Mouse (Mus musculus) layer of hippocampus, adult 2 months (tissue): ENCODE results near the gene Myo1d. TPM values are rescaled to one million over a fixed set of nuclear protein-coding genes. Genes with fewer than 3 reads are reported as not detected.

ENCODE experiments used
- DNase-seq, 2 experiments: peaks; one replicate each; pipeline ENCODE4 v3.0.0; 2022; ENCODE audit warnings: low spot score in 2 of 2
- H3K27ac ChIP-seq: fragments of 200-600 bp; 2 replicates; pipeline ENCODE4 v1.8.1; 2022
- H3K4me3 ChIP-seq: fragments of 200-600 bp; 2 replicates; pipeline ENCODE4 v1.8.1; 2022; ENCODE audit warnings: mild to moderate bottlenecking
- CTCF ChIP-seq: fragments of 200-600 bp; conservative IDR thresholded peaks from 2 replicates; pipeline ENCODE4 v1.8.1; 2022; ENCODE audit warnings: antibody characterized with exemption, mild to moderate bottlenecking, moderate library complexity
- total RNA-seq, 2 experiments: library from RNA; stranded (reverse); gene quantifications; 2 replicates each; pipeline ENCODE4 v1.2.3; 2021

Gene Myo1d
- total RNA-seq, 2 experiments from 2014 or later = 6.2 to 8.0 TPM

- no peak for TF ChIP-seq CTCF
- Histone ChIP-seq H3K27ac (no peak overlapping the region), H3K4me3 (no peak overlapping the region)
- no peak for DNase-seq
These were observed 35.9 kb downstream of the Myo1d start for GRCm38 (mm10) chr11:80743823-80744410.

GRCm38 (mm10) chr11:80742462-80742861, 37.4 kb downstream of the Myo1d start:
- Histone ChIP-seq H3K27ac (no peak overlapping the region), H3K4me3 (no peak overlapping the region)
- TF ChIP-seq CTCF = no peak
- DNase-seq = no peak

- DNase-seq = no peak
- no peak for TF ChIP-seq CTCF
- H3K27ac ChIP-seq = no peak overlapping the region
- H3K4me3 ChIP-seq = no peak overlapping the region
These were observed 45.1 kb downstream of the Myo1d start for GRCm38 (mm10) chr11:80734771-80735170.

GRCm38 (mm10) chr11:80724701-80725100, 55.1 kb downstream of the Myo1d start:
- TF ChIP-seq CTCF = peak; percentile 65
- DNase-seq = peak in 1 of 2 experiments; percentile 23
- no peak overlapping the region for H3K4me3 ChIP-seq
- peak overlapping the region; percentile 49; the same call in 1 of the 2 replicates for H3K27ac ChIP-seq

- TF ChIP-seq CTCF = no peak
- peak overlapping the region; percentile 49; the same call in 1 of the 2 replicates for H3K27ac ChIP-seq
- no peak for DNase-seq
- no peak overlapping the region for H3K4me3 ChIP-seq
These were observed 56.3 kb downstream of the Myo1d start for GRCm38 (mm10) chr11:80723406-80724047.

- Histone ChIP-seq H3K4me3 (no peak overlapping the region), H3K27ac (no peak overlapping the region)
- DNase-seq = no peak
- no peak for TF ChIP-seq CTCF
These were observed 60.8 kb downstream of the Myo1d start for GRCm38 (mm10) chr11:80719014-80719413.

- Histone ChIP-seq H3K27ac (no peak overlapping the region), H3K4me3 (no peak overlapping the region)
- no peak for DNase-seq
- no peak for TF ChIP-seq CTCF
These were observed 61.8 kb downstream of the Myo1d start for GRCm38 (mm10) chr11:80718036-80718435.

- DNase-seq = no peak
- TF ChIP-seq CTCF = no peak
- peak overlapping the region; percentile 28; the same call in 1 of the 2 replicates for H3K27ac ChIP-seq
- H3K4me3 ChIP-seq = no peak overlapping the region
These were observed 64.7 kb downstream of the Myo1d start for GRCm38 (mm10) chr11:80715115-80715514.

GRCm38 (mm10) chr11:80713705-80714104, 66.1 kb downstream of the Myo1d start:
- TF ChIP-seq CTCF = no peak
- no peak overlapping the region for H3K27ac ChIP-seq
- DNase-seq = no peak
- no peak overlapping the region for H3K4me3 ChIP-seq

- H3K4me3 ChIP-seq = no peak overlapping the region
- no peak for TF ChIP-seq CTCF
- H3K27ac ChIP-seq = peak overlapping the region; percentile 28; the same call in 1 of the 2 replicates
- no peak for DNase-seq
These were observed 67.6 kb downstream of the Myo1d start for GRCm38 (mm10) chr11:80712201-80712600.

DNA sequence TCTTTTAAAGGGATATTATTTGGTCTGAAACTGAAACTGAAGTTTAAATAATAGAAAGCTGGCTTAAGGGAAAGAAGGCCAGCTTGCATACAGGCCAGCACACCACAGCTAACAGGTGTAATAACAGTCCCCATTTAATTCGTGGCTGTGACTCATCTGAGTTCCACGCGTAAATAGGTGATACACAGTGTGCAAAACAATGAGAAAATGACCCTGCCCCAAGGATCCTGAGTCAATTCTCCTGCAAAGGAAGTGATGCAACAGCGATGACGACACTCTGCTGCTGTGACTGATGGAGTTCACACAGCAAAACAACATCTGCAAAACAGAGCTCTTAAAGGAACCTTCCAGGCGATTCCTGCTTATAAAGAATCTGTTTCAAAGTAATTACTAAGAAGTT, 68.5 kb downstream of the Myo1d start:
- no peak overlapping the region for H3K4me3 ChIP-seq
- no peak for DNase-seq
- H3K27ac ChIP-seq = peak overlapping the region; percentile 28
- TF ChIP-seq CTCF = no peak

- no peak for TF ChIP-seq CTCF
- Histone ChIP-seq H3K27ac (no peak overlapping the region), H3K4me3 (no peak overlapping the region)
- no peak for DNase-seq
These were observed 79.2 kb downstream of the Myo1d start for GRCm38 (mm10) chr11:80700611-80701010.

DNA sequence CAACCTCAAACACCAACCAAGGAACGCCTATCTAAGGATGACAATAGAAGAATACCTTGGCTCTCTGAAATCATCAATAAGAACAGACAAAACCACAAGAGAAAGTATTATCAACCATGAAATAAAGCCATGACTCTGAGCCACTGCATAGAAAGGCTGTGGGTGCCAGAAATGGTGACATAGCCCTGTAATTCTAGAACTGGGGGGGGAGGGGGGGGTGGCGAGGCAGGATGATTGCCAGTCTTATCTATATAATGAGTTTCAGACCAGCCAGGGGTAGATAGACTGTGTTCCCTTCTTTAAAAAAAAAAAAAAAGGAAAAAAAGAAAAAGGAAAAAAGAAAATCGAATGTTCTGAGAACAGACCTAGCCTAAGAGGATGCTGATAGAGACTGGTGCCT, 81.1 kb downstream of the Myo1d start:
- no peak for TF ChIP-seq CTCF
- DNase-seq = no peak
- no peak overlapping the region for H3K4me3 ChIP-seq
- no peak overlapping the region for H3K27ac ChIP-seq

GRCm38 (mm10) chr11:80696350-80696749, 83.5 kb downstream of the Myo1d start:
- peak; percentile 55 to 56 for DNase-seq
- H3K4me3 ChIP-seq = no peak overlapping the region
- TF ChIP-seq CTCF = peak; percentile 94
- no peak overlapping the region for H3K27ac ChIP-seq

DNA sequence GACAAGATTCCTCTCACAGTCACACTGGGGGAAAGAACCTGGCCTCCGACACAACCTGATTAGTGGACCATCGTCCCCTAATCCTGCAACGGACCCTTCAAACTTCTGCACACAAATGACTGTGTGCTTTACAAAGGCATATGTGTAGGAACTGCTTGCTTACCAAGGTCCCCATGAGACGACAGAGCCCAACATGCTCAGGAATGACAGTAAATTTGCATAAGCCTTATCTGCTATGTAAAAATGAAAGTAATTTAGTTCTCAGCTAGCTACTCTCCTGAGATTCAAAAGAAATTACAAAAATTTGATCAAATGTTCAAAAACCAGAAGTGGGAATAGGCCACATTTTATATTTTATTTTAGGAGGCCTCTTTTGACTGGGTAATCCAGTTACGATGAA, 95.2 kb downstream of the Myo1d start:
- DNase-seq = no peak
- no peak overlapping the region for H3K4me3 ChIP-seq
- no peak for TF ChIP-seq CTCF
- no peak overlapping the region for H3K27ac ChIP-seq
